Mouse (Mus musculus) spleen, postnatal 0 days (tissue): ENCODE results near the gene Agmo. TPM values are rescaled to one million over a fixed set of nuclear protein-coding genes. Genes with fewer than 3 reads are reported as not detected.

Source experiments
- polyA plus RNA-seq: library from polyadenylated mRNA; unstranded; fragments of >200 nt; fragmentation: Nextera tagmentation; extraction: Ambion mirVana; gene quantifications from 2 replicates; pipeline ENCODE4 v1.2.1, GENCODE M21; 2015

Agmo gene
- polyA plus RNA-seq: 0.18 and 0.34 TPM in 2 replicates

GRCm38 (mm10) chr12:37241566-37242021, at the start of gene Agmo:
TSS of gene Agmo (plus strand) at chr12:37241641.

Other genes starting within 250 kb of the Agmo start
- gene Meox2, start 133.1 kb upstream of the Agmo start, polyA plus RNA-seq: 0.25 and 0.47 TPM in 2 replicates